Comparison of ENCODE assay signal across 13 mouse cellular contexts in the genomic region with DNA sequence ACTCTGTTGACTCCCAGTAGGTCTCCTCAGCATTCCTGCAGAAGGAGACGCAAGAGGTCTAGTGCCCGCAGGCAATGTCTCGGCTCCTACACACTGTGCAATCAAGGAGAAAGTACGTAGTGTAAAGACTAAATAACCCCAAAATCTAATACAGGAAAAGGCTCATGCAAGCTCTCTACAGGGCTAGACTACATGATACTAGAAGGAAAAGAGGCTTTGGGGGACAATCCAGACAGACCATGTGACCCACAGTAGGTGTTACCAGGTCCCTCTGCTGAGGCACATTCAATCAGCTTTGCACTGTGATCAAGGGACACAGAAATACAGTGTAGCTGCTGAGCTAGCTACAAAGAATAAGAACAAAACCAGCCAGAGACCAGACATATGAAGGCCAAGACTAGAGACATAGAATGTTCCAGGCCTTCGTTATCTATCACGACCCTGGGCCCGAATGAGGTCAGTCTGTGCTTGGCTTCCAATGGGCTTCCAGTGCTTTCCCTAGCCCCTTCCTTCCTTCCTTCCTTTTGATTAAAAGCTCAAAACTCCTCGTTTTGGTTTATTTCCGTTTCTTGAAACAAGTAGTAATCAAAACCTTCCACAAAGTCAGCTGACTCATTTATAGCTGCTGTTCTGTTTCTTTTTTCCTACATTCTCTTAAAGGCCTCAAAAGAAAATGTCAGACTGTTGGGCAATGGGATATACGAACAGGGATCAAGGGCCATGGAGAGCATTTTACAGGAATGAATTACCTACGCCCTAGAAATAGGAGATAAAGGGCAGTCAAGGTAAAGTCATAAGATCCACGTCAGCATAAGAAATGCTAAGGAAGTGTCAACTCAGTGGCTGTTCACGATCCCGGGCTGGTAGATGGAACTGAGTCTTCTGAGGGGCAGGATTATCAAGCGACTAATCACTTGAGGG. TPM values are rescaled to one million over a fixed set of nuclear protein-coding genes. Genes with fewer than 3 reads are reported as not detected.
DNase-seq lines count a peak whose midpoint lies in the region; ATAC-seq lines count a peak whose summit lies in the region.
"Had no signal": no experiment of that assay in that cellular context is flagged by ENCODE, and none has a peak within 500 bp of the region (broad histone marks: within the 10 kb centered on the region; RNA-seq: fewer than 3 reads in every experiment).

No protein-coding gene starts in this region.

- 61% methylated on average over 15 of the region's 15 CpGs for WGBS in heart, embryonic 10.5 days
- WGBS in lung, embryonic 15.5 days = 73% methylated on average over 15 of the region's 15 CpGs
- WGBS in midbrain, embryonic 15.5 days = 80% methylated on average over 15 of the region's 15 CpGs

- H3K4me2 ChIP-seq in lung, embryonic 15.5 days = 0 out of 2 replicates have a peak overlapping the region, but pooled peaks have one; percentile 44
- H3K4me2 ChIP-seq in midbrain, embryonic 15.5 days = no peak overlapping the region

- H3K27ac ChIP-seq in heart, embryonic 10.5 days = peak overlapping the region; percentile 2; the same call in 1 of the 2 replicates
- H3K27ac ChIP-seq in lung, embryonic 15.5 days = no peak overlapping the region
- no peak overlapping the region for H3K27ac ChIP-seq in midbrain, embryonic 15.5 days

- H3K4me3 ChIP-seq in heart, embryonic 10.5 days = no peak overlapping the region
- 0 out of 2 replicates have a peak overlapping the region, but pooled peaks have one; percentile 1 for H3K4me3 ChIP-seq in lung, embryonic 15.5 days
- no peak overlapping the region for H3K4me3 ChIP-seq in midbrain, embryonic 15.5 days
- H3K4me3 ChIP-seq: erythroblast, embryonic 14.5 days; myocyte had no signal

- H3K36me3 ChIP-seq in heart, embryonic 10.5 days = peaks cover 22% of the 10 kb centered on the region
- no peaks in the 10 kb centered on the region for H3K36me3 ChIP-seq in lung, embryonic 15.5 days
- no peaks in the 10 kb centered on the region for H3K36me3 ChIP-seq in midbrain, embryonic 15.5 days (replicated peaks)

- no peak for ATAC-seq in lung, embryonic 15.5 days (ENCODE audit: borderline replicate concordance, extremely low read depth, low FRiP score, low TSS enrichment)
- ATAC-seq in inflammation-experienced regulatory T-cells, adult 6 months = peak; percentile 7
- no peak for ATAC-seq in midbrain, embryonic 15.5 days (replicated peaks)
- no peak for ATAC-seq in monocyte, adult 5-6 weeks (replicated peaks; ENCODE audit: insufficient number of reproducible peaks, low FRiP score, low TSS enrichment, poor library complexity, severe bottlenecking)

- DNase-seq in heart, embryonic 10.5 days (ENCODE audit: low spot score) = peak; percentile 58
- DNase-seq in heart, postnatal 4 days = no peak
- no peak for DNase-seq in lung, postnatal 10 days
- no peak for DNase-seq in urinary bladder, adult 18-20 months (ENCODE audit: low spot score in 2 of 2)
- DNase-seq: adrenal gland, adult 2 months; cerebellum, postnatal 14 days had no signal

- no peaks in the 10 kb centered on the region for H3K27me3 ChIP-seq in heart, embryonic 10.5 days (ENCODE audit: insufficient read depth, poor library complexity, severe bottlenecking)
- H3K27me3 ChIP-seq in lung, embryonic 15.5 days = no peaks in the 10 kb centered on the region
- peaks cover 7% of the 10 kb centered on the region; the same call in 1 of the 2 replicates for H3K27me3 ChIP-seq in midbrain, embryonic 15.5 days (replicated peaks)

- no peak overlapping the region for H3K9ac ChIP-seq in lung, embryonic 15.5 days
- no peak overlapping the region for H3K9ac ChIP-seq in midbrain, embryonic 15.5 days

- peaks cover 48% of the 10 kb centered on the region for H3K4me1 ChIP-seq in heart, embryonic 10.5 days
- peaks cover 41% of the 10 kb centered on the region for H3K4me1 ChIP-seq in lung, embryonic 15.5 days
- H3K4me1 ChIP-seq in midbrain, embryonic 15.5 days = peaks cover 9% of the 10 kb centered on the region

- H3K9me3 ChIP-seq in heart, embryonic 10.5 days = no peaks in the 10 kb centered on the region
- H3K9me3 ChIP-seq in lung, embryonic 15.5 days = no peaks in the 10 kb centered on the region
- no peaks in the 10 kb centered on the region for H3K9me3 ChIP-seq in midbrain, embryonic 15.5 days
- H3K9me3 ChIP-seq: megakaryocyte, embryonic 14.5 days had no signal

RNA-seq across cellular contexts. Expression of a gene that starts 3.7 kb away (rescaled TPM):
- 15.4 and 20.6 TPM in 2 replicates for polyA plus RNA-seq in heart, embryonic 10.5 days (2016; fragmentation: Nextera tagmentation; extraction: Ambion mirVana)
- 100 to 1,000 TPM; 154 to 177 TPM for total RNA-seq in heart, postnatal 4 days (2021)
- polyA plus RNA-seq in lung, embryonic 15.5 days (2015; fragmentation: Nextera tagmentation; extraction: Ambion mirVana) = 15.3 and 15.8 TPM in 2 replicates
- polyA plus RNA-seq in inflammation-experienced regulatory T-cells, adult 6 months (2017; shearing (Covaris generic)) = under 1 TPM in 2 of 3 experiments, not detected in 1; 0.17 to 0.48 TPM
- 0.84 and 1.4 TPM in 2 replicates for polyA plus RNA-seq in midbrain, embryonic 15.5 days (2015; fragmentation: Nextera tagmentation; extraction: Ambion mirVana)
- 0.10 TPM in 1 of 3 replicates, not detected in the others for total RNA-seq in monocyte, adult 5-6 weeks (2017)
- polyA plus RNA-seq: erythroblast, embryonic 14.5 days had no signal
